Mouse (Mus musculus) A20 (cell line): ENCODE data around the gene Rpl35a.
"Not testable (repeated sequence)": the region's sequence is repeated elsewhere in the genome, so short reads cannot be mapped to it uniquely, and the experiment has no call there.

ENCODE experiments used
- DNase-seq: peaks from one replicate; pipeline ENCODE4 v3.0.0-alpha.2; 2011; ENCODE audit warnings: low read depth, low spot score

The Rpl35a gene

GRCm38 (mm10) chr16:33056095-33056785 lies at the start of gene Rpl35a, which contains the start of gene Iqcg:
Gene Rpl35a (plus strand): TSS chr16:33056453.
Gene Iqcg (minus strand): TSS chr16:33056218.
- DNase-seq, result peak; percentile 95

- no peak for DNase-seq
Observed at GRCm38 (mm10) chr16:33006888-33007287, 49.4 kb upstream of the Rpl35a start.

- DNase-seq, result no peak
Observed at GRCm38 (mm10) chr16:33007436-33007835, 48.8 kb upstream of the Rpl35a start.

- no peak for DNase-seq
Observed at GRCm38 (mm10) chr16:33010166-33010565, 46.1 kb upstream of the Rpl35a start.

GRCm38 (mm10) chr16:33013801-33014200 lies 42.5 kb upstream of the Rpl35a start:
- no peak for DNase-seq

- no peak for DNase-seq
Observed at GRCm38 (mm10) chr16:33014921-33015320, 41.3 kb upstream of the Rpl35a start.

- DNase-seq, result no peak
Observed at GRCm38 (mm10) chr16:33015396-33015907, 40.8 kb upstream of the Rpl35a start.

- DNase-seq, result no peak
Observed at GRCm38 (mm10) chr16:33015986-33016385, 40.3 kb upstream of the Rpl35a start.

GRCm38 (mm10) chr16:33017677-33018349 lies 38.4 kb upstream of the Rpl35a start:
- DNase-seq, result peak; percentile 26

- no peak for DNase-seq
Observed at GRCm38 (mm10) chr16:33019117-33019770, 37.0 kb upstream of the Rpl35a start.

GRCm38 (mm10) chr16:33021381-33021780 lies 34.9 kb upstream of the Rpl35a start:
- no peak for DNase-seq

GRCm38 (mm10) chr16:33023750-33024149 lies 32.5 kb upstream of the Rpl35a start:
- peak; percentile 87 for DNase-seq

- peak; percentile 57 for DNase-seq
Observed at GRCm38 (mm10) chr16:33024456-33025104, 31.7 kb upstream of the Rpl35a start.

- DNase-seq, result no peak
Observed at GRCm38 (mm10) chr16:33026357-33026756, 29.9 kb upstream of the Rpl35a start.

GRCm38 (mm10) chr16:33036006-33036405 lies 20.2 kb upstream of the Rpl35a start:
- DNase-seq, result no peak

GRCm38 (mm10) chr16:33042682-33043081 lies 13.6 kb upstream of the Rpl35a start:
- DNase-seq, result peak; percentile 16

- peak; percentile 72 for DNase-seq
Observed at GRCm38 (mm10) chr16:33043268-33043667, 13.0 kb upstream of the Rpl35a start.

GRCm38 (mm10) chr16:33048004-33048403 lies 8.2 kb upstream of the Rpl35a start:
- DNase-seq, result no peak

GRCm38 (mm10) chr16:33048686-33049085 lies 7.6 kb upstream of the Rpl35a start:
- DNase-seq, result no peak

- no peak for DNase-seq
Observed at GRCm38 (mm10) chr16:33049809-33050208, 6.4 kb upstream of the Rpl35a start.

- DNase-seq, result no peak
Observed at GRCm38 (mm10) chr16:33053141-33053540, 3.1 kb upstream of the Rpl35a start.

- not testable (repeated sequence) for DNase-seq
Observed at GRCm38 (mm10) chr16:33054927-33055326, 1.3 kb upstream of the Rpl35a start.
